Mouse (Mus musculus) hindbrain, embryonic 15.5 days (tissue): ENCODE measurements around the gene Rtn4rl1. TPM values are rescaled to one million over a fixed set of nuclear protein-coding genes. Genes with fewer than 3 reads are reported as not detected.
"Not testable (repeated sequence)": the region's sequence is repeated elsewhere in the genome, so short reads cannot be mapped to it uniquely, and the experiment has no call there.

Source experiments
- ATAC-seq: fragments of 200-750 bp; cut with Nextera tagmentation; 2 replicates; pipeline ENCODE4 v1.8.0; 2017; ENCODE audit warnings: low read depth, moderate number of reproducible peaks, moderate TSS enrichment; ENCODE audit not compliant: low FRiP score
- H3K27ac ChIP-seq: fragments of 300-500 bp; sonication (generic); replicated peaks from 2 replicates; pipeline ENCODE4 v1.5.1; 2015; ENCODE audit warnings: mild to moderate bottlenecking, inconsistent platforms
- H3K27me3 ChIP-seq: fragments of 300-500 bp; sonication (generic); 2 replicates; pipeline ENCODE4 v1.6.1; 2015; ENCODE audit warnings: control low read depth, inconsistent platforms
- H3K36me3 ChIP-seq: fragments of 300-500 bp; sonication (generic); 2 replicates; pipeline ENCODE4 v1.6.1; 2015; ENCODE audit warnings: control low read depth, inconsistent platforms
- H3K4me1 ChIP-seq: fragments of 300-500 bp; sonication (generic); replicated peaks from 2 replicates; pipeline ENCODE4 v1.6.1; 2015; ENCODE audit warnings: control low read depth, inconsistent platforms
- H3K4me2 ChIP-seq: fragments of 300-500 bp; sonication (generic); 2 replicates; pipeline ENCODE4 v1.6.1; 2015; ENCODE audit warnings: moderate library complexity, mild to moderate bottlenecking, inconsistent platforms
- H3K4me3 ChIP-seq: fragments of 300-500 bp; sonication (generic); 2 replicates; pipeline ENCODE4 v1.5.1; 2015; ENCODE audit warnings: mild to moderate bottlenecking, inconsistent platforms
- H3K9ac ChIP-seq: fragments of 300-500 bp; sonication (generic); 2 replicates; pipeline ENCODE4 v1.6.1; 2015; ENCODE audit warnings: inconsistent platforms
- H3K9me3 ChIP-seq: fragments of 300-500 bp; sonication (generic); 2 replicates; pipeline ENCODE4 v1.6.1; 2016; ENCODE audit warnings: control low read depth, inconsistent platforms
- WGBS: fragments of 180-500 bp; shearing (Covaris S2); methylation state at CpG from one replicate; pipeline ENCODE4 v1.1.7; 2015; 5-methylcytosine and 5-hydroxymethylcytosine counted together
- polyA plus RNA-seq: library from polyadenylated mRNA; unstranded; fragments of >200 nt; fragmentation: Nextera tagmentation; extraction: Ambion mirVana; gene quantifications from 2 replicates; pipeline ENCODE4 v1.2.1, GENCODE M21; 2015

Rtn4rl1 gene
- polyA plus RNA-seq, 1 experiment from 2014 or later: 11.7 TPM

DNA sequence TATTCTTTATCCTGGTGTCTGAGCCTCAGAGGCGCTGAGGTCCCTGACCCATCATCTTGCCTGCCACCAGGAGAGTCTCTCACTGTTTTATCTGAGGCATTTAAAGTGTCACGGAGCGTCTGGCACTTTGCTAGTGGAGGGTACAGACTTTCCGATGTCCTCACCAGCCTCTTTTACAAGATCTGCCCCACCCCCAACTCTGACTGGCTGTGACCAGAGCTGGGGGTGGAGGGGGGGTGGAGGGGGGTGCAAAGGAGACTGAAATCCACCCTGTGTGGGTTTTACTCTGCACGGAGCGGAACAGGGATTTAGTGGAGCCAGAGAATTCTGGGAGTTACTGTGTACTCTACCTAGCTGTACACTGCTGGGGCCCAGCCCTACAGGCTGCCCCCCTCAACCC, 81.5 kb downstream of the Rtn4rl1 start:
- WGBS: 28% methylated on average over 6 of the region's 6 CpGs
- ATAC-seq: no peak
- H3K9ac ChIP-seq: no peak overlapping the region
- no peak overlapping the region for H3K4me2 ChIP-seq
- no peak overlapping the region for H3K27ac ChIP-seq
- H3K4me3 ChIP-seq: no peak overlapping the region
- peaks cover 60% of the 10 kb centered on the region for H3K4me1 ChIP-seq
- no peaks in the 10 kb centered on the region for H3K9me3 ChIP-seq
- H3K36me3 ChIP-seq: no peaks in the 10 kb centered on the region
- no peaks in the 10 kb centered on the region for H3K27me3 ChIP-seq

DNA sequence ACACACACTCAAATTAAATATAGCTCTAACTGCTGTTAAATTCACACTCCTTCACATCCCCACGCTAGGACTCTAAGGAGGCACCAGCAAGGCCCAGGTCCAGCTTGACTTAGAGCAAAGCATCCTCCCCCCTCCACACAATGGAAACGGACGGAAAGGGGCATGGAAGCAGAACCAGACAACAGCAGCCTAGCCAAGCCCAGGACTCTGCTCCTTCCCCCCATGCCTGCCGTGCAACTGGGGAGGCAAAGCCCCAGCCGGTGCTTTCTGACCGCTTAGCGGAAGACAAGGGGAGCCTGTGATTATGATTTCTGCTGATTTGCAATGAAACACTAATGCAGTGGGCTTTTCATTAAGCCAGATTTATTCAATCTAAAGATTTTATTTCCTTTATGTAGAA, 84.5 kb downstream of the Rtn4rl1 start:
- no peak for ATAC-seq
- no peaks in the 10 kb centered on the region for H3K36me3 ChIP-seq
- no peaks in the 10 kb centered on the region for H3K9me3 ChIP-seq
- H3K27me3 ChIP-seq: 0 out of 2 replicates have a peak, but pooled peaks cover 4% of the 10 kb centered on the region
- H3K4me2 ChIP-seq: no peak overlapping the region
- H3K4me3 ChIP-seq: no peak overlapping the region
- peaks cover 74% of the 10 kb centered on the region for H3K4me1 ChIP-seq
- H3K27ac ChIP-seq: no peak overlapping the region
- 44% methylated on average over 7 of the region's 7 CpGs for WGBS
- no peak overlapping the region for H3K9ac ChIP-seq

DNA sequence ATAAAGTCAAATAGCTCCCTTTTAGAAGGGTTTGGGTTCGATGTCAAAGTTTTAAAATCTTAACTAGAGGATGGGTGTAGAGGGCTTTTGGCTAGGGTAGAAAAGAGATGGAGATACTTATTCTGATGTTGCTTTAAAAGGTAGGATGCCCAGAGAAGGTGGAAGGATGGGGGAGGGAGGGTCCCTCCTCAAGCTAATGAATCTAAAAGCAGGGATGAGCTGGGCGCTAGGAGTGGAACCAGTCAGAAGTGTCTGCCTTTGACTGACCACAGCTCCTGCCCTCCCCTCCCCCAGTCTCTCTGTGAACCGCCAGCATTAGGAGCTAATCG, 85.4 kb downstream of the Rtn4rl1 start:
- Histone ChIP-seq H3K27ac (no peak overlapping the region), H3K4me3 (no peak overlapping the region; the same call in 1 of the 2 replicates)

DNA sequence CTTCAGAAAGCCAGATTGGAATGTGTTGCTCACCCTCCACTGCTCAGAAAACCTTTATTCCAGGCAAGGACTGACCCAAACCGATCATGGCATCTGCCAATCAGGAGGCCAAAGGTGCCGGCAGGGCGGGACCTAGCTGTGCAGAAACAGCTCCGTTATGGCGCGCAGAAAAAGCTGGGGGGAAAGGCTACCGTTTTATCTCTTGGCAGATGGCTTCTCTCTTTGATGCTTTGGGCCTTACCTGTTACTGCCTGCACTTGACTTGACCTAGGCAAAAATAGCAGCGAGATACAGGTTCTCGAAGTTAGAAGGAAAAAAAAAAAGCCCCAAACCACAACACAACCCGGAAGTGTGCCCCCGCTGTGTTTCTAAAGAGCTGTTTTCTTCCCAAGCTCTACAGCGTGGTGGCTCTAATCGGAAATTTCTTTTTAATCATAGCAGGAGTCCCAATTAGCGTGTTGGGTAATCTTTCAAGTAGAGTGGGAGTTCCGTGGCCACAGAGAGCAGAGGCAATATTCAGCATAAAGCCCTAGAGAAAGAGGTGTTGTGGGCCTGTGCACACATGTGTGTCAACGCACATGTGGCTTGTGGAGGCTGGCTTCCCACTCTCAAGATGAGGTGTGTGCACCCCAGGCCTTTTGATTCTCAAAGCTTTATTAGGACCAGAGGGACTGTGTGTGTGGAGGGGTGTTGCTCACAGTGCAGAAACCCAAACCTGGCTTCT, 85.9 kb downstream of the Rtn4rl1 start:
- no peak overlapping the region for H3K27ac ChIP-seq
- H3K4me2 ChIP-seq: peak overlapping the region; percentile 39
- 7% methylated on average over 16 of the region's 16 CpGs for WGBS
- H3K36me3 ChIP-seq: no peaks in the 10 kb centered on the region
- H3K9ac ChIP-seq: 0 out of 2 replicates have a peak overlapping the region, but pooled peaks have one; percentile 5
- peaks cover 63% of the 10 kb centered on the region for H3K4me1 ChIP-seq
- H3K27me3 ChIP-seq: 0 out of 2 replicates have a peak, but pooled peaks cover 8% of the 10 kb centered on the region
- no peaks in the 10 kb centered on the region for H3K9me3 ChIP-seq
- ATAC-seq: no peak
- H3K4me3 ChIP-seq: no peak overlapping the region; the same call in 1 of the 2 replicates

More for the DNA sequence above, 85.4 kb downstream of the Rtn4rl1 start:
- H3K9ac ChIP-seq: no peak overlapping the region
- WGBS: 20% methylated on average over 4 of the region's 4 CpGs
- H3K4me1 ChIP-seq: peaks cover 66% of the 10 kb centered on the region
- H3K27me3 ChIP-seq: 0 out of 2 replicates have a peak, but pooled peaks cover 8% of the 10 kb centered on the region
- H3K36me3 ChIP-seq: no peaks in the 10 kb centered on the region
- H3K9me3 ChIP-seq: no peaks in the 10 kb centered on the region
- H3K4me2 ChIP-seq: peak overlapping the region; percentile 39
- ATAC-seq: no peak

DNA sequence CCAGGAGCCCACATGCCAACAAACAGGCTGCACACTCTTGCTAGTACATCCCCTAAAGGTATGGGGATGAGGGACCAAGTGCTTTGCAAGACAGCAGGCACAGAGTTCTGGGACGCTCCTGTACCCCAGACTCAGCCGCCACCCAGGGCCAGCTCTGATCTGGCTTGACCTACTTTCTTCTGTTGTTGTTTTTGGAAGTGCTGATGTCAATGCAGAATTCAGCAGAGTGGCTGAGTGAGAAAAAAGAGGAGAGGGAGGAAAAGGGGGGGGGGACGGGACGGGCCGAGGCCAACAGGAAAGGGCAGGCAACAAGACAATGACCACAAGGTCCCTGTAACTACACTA, 86.5 kb downstream of the Rtn4rl1 start:
- Histone ChIP-seq H3K27ac (no peak overlapping the region), H3K4me2 (no peak overlapping the region), H3K4me1 (peaks cover 58% of the 10 kb centered on the region), H3K36me3 (no peaks in the 10 kb centered on the region), H3K4me3 (no peak overlapping the region), H3K9ac (no peak overlapping the region), H3K9me3 (no peaks in the 10 kb centered on the region), H3K27me3 (0 out of 2 replicates have a peak, but pooled peaks cover 8% of the 10 kb centered on the region)
- ATAC-seq: no peak
- WGBS: 57% methylated on average over 5 of the region's 5 CpGs

DNA sequence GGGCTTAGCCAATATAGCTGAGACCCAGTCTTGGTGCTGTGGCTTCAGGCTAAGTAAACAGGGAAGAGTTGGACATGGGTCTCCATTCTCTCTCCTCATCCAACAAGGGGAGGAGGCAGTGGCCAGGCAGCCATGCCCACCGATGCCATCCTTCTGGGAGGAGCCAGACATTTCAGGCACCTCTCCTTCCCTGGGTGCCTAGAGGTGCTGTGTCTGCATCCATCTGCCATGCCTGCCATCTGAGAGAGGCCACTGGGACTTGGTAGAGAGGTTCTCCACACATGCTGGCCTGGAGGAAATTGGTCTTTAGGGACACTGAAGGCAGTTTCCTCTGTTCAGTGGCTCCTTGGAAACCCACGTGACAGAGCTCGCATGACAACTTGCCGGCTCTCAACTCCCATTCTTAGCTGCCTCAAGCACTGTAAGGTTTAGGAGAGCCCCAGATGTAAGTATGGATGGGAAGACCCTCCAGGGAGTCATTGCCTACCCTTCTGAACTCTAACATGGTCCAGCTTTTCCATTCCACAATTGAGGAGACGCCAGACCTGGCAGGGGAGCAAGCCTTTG, 86.9 kb downstream of the Rtn4rl1 start:
- Histone ChIP-seq H3K4me3 (no peak overlapping the region), H3K4me2 (no peak overlapping the region), H3K27ac (peak overlapping the region; percentile 27; the same call in 1 of the 2 replicates), H3K36me3 (no peaks in the 10 kb centered on the region), H3K9ac (no peak overlapping the region), H3K27me3 (0 out of 2 replicates have a peak, but pooled peaks cover 8% of the 10 kb centered on the region), H3K9me3 (no peaks in the 10 kb centered on the region), H3K4me1 (peaks cover 53% of the 10 kb centered on the region)
- 35% methylated on average over 5 of the region's 5 CpGs for WGBS
- ATAC-seq: no peak

DNA sequence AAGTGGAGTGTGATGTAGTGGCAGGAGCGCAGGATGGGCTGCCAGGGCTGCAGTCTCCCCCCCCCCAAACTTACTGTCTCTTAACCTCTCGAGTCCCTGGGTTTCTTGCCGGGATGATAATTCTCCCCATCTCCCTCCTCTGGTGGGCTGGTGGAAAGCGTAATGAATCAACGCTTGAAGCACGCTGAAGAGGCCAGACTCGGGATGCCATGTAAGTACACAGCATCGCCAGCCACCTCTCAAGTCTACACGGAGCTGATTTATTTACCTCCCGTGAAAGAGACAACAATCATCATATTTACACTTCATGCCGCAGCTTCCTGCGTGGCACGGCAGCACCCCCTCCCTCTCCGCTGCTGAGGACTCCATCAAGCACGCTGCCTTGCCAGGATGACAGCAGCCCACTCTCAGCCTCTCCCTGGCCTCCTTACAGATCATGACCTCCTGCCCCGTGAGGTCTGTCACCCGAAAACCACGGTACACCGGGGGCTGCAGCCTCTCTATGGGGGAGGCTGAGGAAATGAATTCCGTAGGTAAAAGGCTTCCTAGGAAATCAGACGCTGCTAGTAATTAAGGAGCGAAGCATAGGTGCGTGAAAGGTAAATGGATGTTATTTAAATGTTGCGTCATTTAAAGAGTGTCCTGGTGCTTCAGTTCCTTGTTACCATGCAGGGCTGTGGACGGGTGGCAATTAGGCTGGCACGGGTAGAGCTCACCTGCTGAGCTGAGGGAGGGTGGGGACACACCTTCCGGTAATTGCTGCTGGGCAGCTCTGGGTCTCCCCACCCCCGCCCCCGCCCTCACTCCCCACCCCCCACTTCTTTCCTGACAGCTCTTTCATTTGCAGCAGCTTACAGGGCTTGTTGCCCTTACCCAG, 88.0 kb downstream of the Rtn4rl1 start:
- Histone ChIP-seq H3K27me3 (0 out of 2 replicates have a peak, but pooled peaks cover 8% of the 10 kb centered on the region), H3K4me3 (peak overlapping the region; percentile 21), H3K9me3 (no peaks in the 10 kb centered on the region), H3K4me2 (peak overlapping the region; percentile 52), H3K27ac (peak overlapping the region; percentile 39; the same call in 1 of the 2 replicates), H3K36me3 (no peaks in the 10 kb centered on the region), H3K4me1 (peaks cover 51% of the 10 kb centered on the region), H3K9ac (peak overlapping the region; percentile 26; the same call in 1 of the 2 replicates)
- 6% methylated on average over 29 of the region's 29 CpGs for WGBS
- no peak for ATAC-seq

DNA sequence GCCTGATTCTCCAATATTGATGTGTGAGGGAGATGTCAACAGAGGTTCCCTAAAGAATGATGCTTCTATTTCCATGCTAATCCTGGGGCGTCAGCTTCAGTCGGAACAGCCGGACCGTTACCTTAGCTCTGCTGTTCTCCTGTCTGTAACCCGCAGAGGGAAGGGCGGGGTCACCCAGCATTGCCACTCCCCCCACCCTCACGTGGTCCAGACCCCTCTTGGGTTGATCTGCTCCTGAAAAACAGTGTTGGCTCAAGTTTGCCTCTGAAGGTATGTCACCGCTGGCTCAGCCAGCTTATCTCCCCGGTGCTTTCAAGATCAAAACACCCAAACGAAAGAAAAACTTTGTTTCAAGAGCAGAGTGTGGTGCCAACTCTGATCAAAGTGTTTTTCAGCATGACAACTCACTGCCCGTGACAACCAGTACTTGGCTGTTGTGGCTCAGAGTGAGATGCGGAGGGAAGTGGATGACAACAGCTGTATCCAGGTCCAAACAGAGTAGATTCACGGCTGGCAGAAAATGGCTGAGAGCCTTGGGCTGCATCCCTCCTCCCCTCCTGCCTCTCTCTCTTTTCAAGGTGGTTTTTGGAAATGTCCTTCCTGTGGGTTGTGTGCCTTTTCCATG, 89.0 kb downstream of the Rtn4rl1 start:
- no peak overlapping the region for H3K9ac ChIP-seq
- H3K27ac ChIP-seq: no peak overlapping the region
- H3K4me1 ChIP-seq: peaks cover 51% of the 10 kb centered on the region
- WGBS: 9% methylated on average over 13 of the region's 13 CpGs
- H3K36me3 ChIP-seq: no peaks in the 10 kb centered on the region
- H3K27me3 ChIP-seq: 0 out of 2 replicates have a peak, but pooled peaks cover 8% of the 10 kb centered on the region
- no peaks in the 10 kb centered on the region for H3K9me3 ChIP-seq
- H3K4me2 ChIP-seq: peak overlapping the region; percentile 52
- ATAC-seq: no peak; the same call in 1 of the 2 replicates
- no peak overlapping the region for H3K4me3 ChIP-seq

DNA sequence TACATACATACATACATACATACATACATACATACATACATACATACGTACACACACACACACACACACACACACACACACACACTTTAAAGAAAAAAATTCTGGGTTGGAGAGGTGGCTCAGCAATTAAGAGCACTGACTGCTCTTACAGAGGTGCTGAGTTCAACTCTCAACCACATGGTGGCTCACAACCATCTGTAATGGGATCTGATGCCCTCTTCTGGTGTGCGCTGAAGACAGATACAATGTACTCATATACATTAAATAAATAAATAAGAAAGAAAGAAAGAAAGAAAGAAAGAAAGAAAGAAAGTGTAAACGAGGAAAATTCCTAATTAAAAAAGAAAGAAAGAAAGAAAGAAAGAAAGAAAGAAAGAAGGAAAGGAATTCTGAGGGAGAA, 90.2 kb downstream of the Rtn4rl1 start:
- not testable (repeated sequence) for H3K9me3 ChIP-seq, H3K27me3 ChIP-seq, H3K9ac ChIP-seq, ATAC-seq, H3K36me3 ChIP-seq, H3K4me2 ChIP-seq, H3K4me3 ChIP-seq, H3K27ac ChIP-seq
- peaks cover 42% of the 10 kb centered on the region for H3K4me1 ChIP-seq
- 76% methylated on average over 3 of the region's 3 CpGs for WGBS

DNA sequence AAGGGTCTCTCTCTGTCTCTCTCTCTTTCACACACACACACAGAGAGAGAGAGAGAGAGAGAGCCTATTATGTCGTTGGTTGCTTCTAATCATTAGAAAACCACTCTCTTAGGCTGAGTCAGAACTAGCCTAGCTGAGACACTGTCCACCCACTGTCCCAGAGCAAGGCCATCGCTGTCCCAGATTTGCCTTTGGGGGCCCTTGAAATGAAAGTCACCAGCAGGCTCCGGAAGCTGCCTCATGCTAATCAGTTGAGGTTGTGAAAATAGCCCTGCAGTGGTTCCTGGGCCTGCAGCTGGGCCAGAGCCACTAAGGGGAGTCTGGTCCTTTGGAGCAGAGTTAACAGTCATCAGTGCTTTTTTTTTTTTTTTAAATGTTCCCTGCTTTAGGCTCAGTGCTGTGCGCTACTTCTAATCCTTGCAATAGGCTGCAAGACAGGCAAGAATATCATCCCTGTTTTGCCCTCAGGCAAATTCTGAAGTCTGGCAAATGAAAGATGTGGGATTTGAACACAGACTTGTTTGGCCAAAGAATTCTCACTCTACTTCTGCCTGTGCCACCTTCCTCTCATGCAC, 92.4 kb downstream of the Rtn4rl1 start:
- Histone ChIP-seq H3K9ac (no peak overlapping the region), H3K27ac (no peak overlapping the region), H3K9me3 (no peaks in the 10 kb centered on the region), H3K27me3 (0 out of 2 replicates have a peak, but pooled peaks cover 8% of the 10 kb centered on the region), H3K4me3 (no peak overlapping the region), H3K36me3 (no peaks in the 10 kb centered on the region), H3K4me1 (peaks cover 29% of the 10 kb centered on the region), H3K4me2 (no peak overlapping the region)
- no peak for ATAC-seq
- 41% methylated on average over 4 of the region's 4 CpGs for WGBS

DNA sequence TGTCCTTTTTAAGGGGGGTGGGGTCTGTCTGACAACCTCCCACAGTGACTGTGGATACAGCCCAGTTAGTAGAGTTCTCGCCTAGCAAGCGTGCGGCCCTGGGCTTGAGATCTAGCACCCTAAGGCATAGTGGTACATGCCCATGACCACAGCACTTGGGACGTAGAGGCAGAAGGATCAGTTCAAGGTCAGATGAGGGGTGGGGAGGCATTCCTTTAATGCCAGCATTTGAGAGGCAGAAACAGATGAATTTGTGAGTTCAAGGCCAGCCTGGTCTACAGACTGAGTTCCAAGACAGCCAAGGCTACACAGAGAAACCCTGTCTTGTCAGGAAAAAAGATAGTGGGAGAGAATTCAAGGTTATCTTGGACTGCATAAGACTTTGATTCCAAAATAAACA, 93.3 kb downstream of the Rtn4rl1 start:
- no peak for ATAC-seq
- Histone ChIP-seq H3K36me3 (no peaks in the 10 kb centered on the region), H3K4me3 (no peak overlapping the region), H3K27ac (no peak overlapping the region), H3K9ac (no peak overlapping the region), H3K4me2 (no peak overlapping the region), H3K27me3 (0 out of 2 replicates have a peak, but pooled peaks cover 8% of the 10 kb centered on the region), H3K9me3 (no peaks in the 10 kb centered on the region), H3K4me1 (peaks cover 29% of the 10 kb centered on the region)
- 89% methylated on average over 4 of the region's 4 CpGs for WGBS
